Mouse (Mus musculus) E14TG2a.4 (cell line): ENCODE measurements around the gene Wdr90.

ENCODE experiments used
- CTCF ChIP-seq: conservative IDR thresholded peaks from 2 replicates; pipeline ENCODE4 v1.5.1; 2014; ENCODE audit warnings: low read length
- NANOG ChIP-seq: IDR thresholded peaks from 2 replicates; pipeline ENCODE4 v1.6.1; 2014; ENCODE audit warnings: borderline replicate concordance, low read length, mixed read lengths
- POU5F1 ChIP-seq: IDR thresholded peaks from 2 replicates; pipeline ENCODE4 v1.6.1; 2014; ENCODE audit warnings: low read length, borderline replicate concordance

DNA sequence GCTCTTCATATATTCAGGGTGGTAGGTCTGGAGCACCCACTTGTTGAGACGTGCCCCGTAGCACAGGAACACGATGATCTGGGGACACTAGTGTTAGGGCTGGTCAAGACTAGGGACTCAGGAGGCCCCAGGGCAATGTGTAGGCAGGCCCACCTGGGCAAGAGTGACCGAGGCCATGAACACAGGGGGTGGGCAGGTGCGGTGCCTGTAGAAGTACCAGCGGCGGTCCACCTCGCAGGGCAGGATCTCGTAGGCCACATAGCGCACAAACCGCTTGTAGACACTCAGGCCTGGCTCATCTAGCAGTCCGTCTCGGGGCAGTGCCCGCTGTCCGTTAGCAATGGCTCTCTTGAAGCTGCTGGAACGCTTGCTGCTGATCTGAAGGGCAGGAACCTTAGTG is 25.5 kb downstream of the Wdr90 start:
- no peak for TF ChIP-seq CTCF
- TF ChIP-seq POU5F1 = no peak
- TF ChIP-seq NANOG = no peak
